Mouse (Mus musculus) CH12.LX (cell line): ENCODE results near the gene Mansc4.

Experiments
- CTCF ChIP-seq, 2 experiments: IDR thresholded peaks in 1 of 2; conservative IDR thresholded peaks in 1 of 2; 2 replicates each; pipeline ENCODE4 v1.5.1; 2011 to 2012; ENCODE audit warnings: low read depth in 2 of 2, low read length in 2 of 2, improper control_type of control experiment in 1 of 2, inconsistent platforms in 1 of 2, mild to moderate bottlenecking in 1 of 2, moderate library complexity in 1 of 2
- EP300 ChIP-seq: IDR thresholded peaks from 2 replicates; pipeline ENCODE4 v1.6.1; 2011; ENCODE audit warnings: low read length, improper control_type of control experiment
- MAFK ChIP-seq: IDR thresholded peaks from 2 replicates; pipeline ENCODE4 v1.6.1; 2011; ENCODE audit warnings: low read length, improper control_type of control experiment; ENCODE audit not compliant: insufficient replicate concordance
- MEF2A ChIP-seq: IDR thresholded peaks from 2 replicates; pipeline ENCODE4 v1.6.1; 2014; ENCODE audit warnings: low read depth, mild to moderate bottlenecking, inconsistent platforms, low read length, improper control_type of control experiment, borderline replicate concordance
- POLR2A ChIP-seq: IDR thresholded peaks from 2 replicates; pipeline ENCODE4 v1.6.1; 2011; ENCODE audit warnings: low read depth, mild to moderate bottlenecking, improper control_type of control experiment, low read length
- UBTF ChIP-seq: IDR thresholded peaks from 2 replicates; pipeline ENCODE4 v1.6.1; 2012; ENCODE audit warnings: low read depth, mild to moderate bottlenecking, inconsistent platforms, low read length, improper control_type of control experiment, moderate library complexity
- USF2 ChIP-seq: conservative IDR thresholded peaks from 2 replicates; pipeline ENCODE4 v1.6.1; 2011; ENCODE audit warnings: low read depth, low read length, improper control_type of control experiment
- ZC3H11A ChIP-seq: IDR thresholded peaks from 2 replicates; pipeline ENCODE4 v1.6.1; 2012; ENCODE audit warnings: low read depth, mild to moderate bottlenecking, inconsistent platforms, low read length, improper control_type of control experiment
- ZMIZ1 ChIP-seq: IDR thresholded peaks from 2 replicates; pipeline ENCODE4 v1.6.1; 2012; ENCODE audit warnings: low read depth, mild to moderate bottlenecking, inconsistent platforms, low read length, improper control_type of control experiment
- ZNF384 ChIP-seq: IDR thresholded peaks from 2 replicates; pipeline ENCODE4 v1.6.1; 2012; ENCODE audit warnings: low read depth, low read length, improper control_type of control experiment, inconsistent platforms

GRCm38 (mm10) chr6:147076878-147077277, 10.0 kb downstream of the Mansc4 start:
- TF ChIP-seq CTCF (conservative IDR thresholded peaks at IDR 0.05 in 1 of 2, IDR thresholded peaks at IDR 0.05 in 1 of 2; ENCODE audit: low read depth in 2 of 2, low read length in 2 of 2) (no peak), POLR2A (no peak), EP300 (no peak), MAFK (no peak), ZC3H11A (no peak), ZNF384 (no peak), UBTF (no peak), USF2 (no peak), ZMIZ1 (no peak), MEF2A (no peak)
